Comparison of ENCODE assay signal across 28 mouse cellular contexts in genomic region chr11:59083125-59083524, GRCm38 (mm10). TPM values are rescaled to one million over a fixed set of nuclear protein-coding genes. Genes with fewer than 3 reads are reported as not detected.
DNase-seq lines count a peak whose midpoint lies in the region; ATAC-seq and TF ChIP-seq lines count a peak whose summit lies in the region.
"Had no signal": no experiment of that assay in that cellular context is flagged by ENCODE, and none has a peak within 500 bp of the region (broad histone marks: within the 10 kb centered on the region; RNA-seq: fewer than 3 reads in every experiment).

No protein-coding gene starts in this region.

- no peak for ATAC-seq in heart, embryonic 12.5 days (ENCODE audit: insufficient number of reproducible peaks, low FRiP score)
- peak; percentile 50; the same call in 1 of the 2 replicates for ATAC-seq in liver, embryonic 13.5 days (ENCODE audit: low read depth)
- no peak for ATAC-seq in hindbrain, embryonic 14.5 days (ENCODE audit: low FRiP score)
- ATAC-seq: activated CD4-positive, CD25-positive, alpha-beta regulatory T cell, adult 4 months; CD4-positive, CD25-positive, alpha-beta regulatory T cell, adult 4 months; forebrain, embryonic 14.5 days; intestine, postnatal 0 days had no signal

- peak in 1 of 2 experiments; percentile 17 for DNase-seq in heart, adult 2 months
- peak; percentile 74 for DNase-seq in MEL (ENCODE audit: low read depth, low spot score)
- DNase-seq in liver, embryonic 13.5 days = peak; percentile 13
- peak; percentile 14 to 41 for DNase-seq in natural killer cell, adult 2 months (ENCODE audit: low spot score in 2 of 2)
- no peak for DNase-seq in hindbrain, embryonic 14.5 days (ENCODE audit: low spot score)
- no peak for DNase-seq in gastrocnemius, adult 18-20 months (ENCODE audit: low spot score)
- DNase-seq: adrenal gland, adult 2 months; adrenal gland, postnatal 36 days; cerebellum, adult 8-10 months; cerebellum, postnatal 25 days; heart, postnatal 4 days; kidney, adult 9 months; kidney, postnatal 10 days; layer of hippocampus, adult 9-11 months; lung, postnatal 4 days; thymus, adult 2 months; thymus, postnatal 36 days had no signal

- no peak overlapping the region for H3K9ac ChIP-seq in heart, adult 2 months (ENCODE audit: low read depth, low read length)
- no peak overlapping the region for H3K9ac ChIP-seq in heart, embryonic 12.5 days
- no peak overlapping the region for H3K9ac ChIP-seq in MEL (ENCODE audit: control insufficient read depth, low read depth, low read length, poor library complexity, severe bottlenecking)
- no peak overlapping the region for H3K9ac ChIP-seq in liver, embryonic 13.5 days
- no peak overlapping the region for H3K9ac ChIP-seq in hindbrain, embryonic 14.5 days
- H3K9ac ChIP-seq: embryonic facial prominence, embryonic 12.5 days; hindbrain, embryonic 13.5 days; limb, embryonic 12.5 days; liver, embryonic 15.5 days had no signal

- H3K27ac ChIP-seq in heart, adult 2 months = no peak overlapping the region
- H3K27ac ChIP-seq in heart, embryonic 12.5 days (ENCODE audit: poor library complexity, severe bottlenecking) = no peak overlapping the region
- no peak overlapping the region for H3K27ac ChIP-seq in MEL (ENCODE audit: control insufficient read depth, low read depth, low read length)
- H3K27ac ChIP-seq in liver, embryonic 13.5 days = no peak overlapping the region
- no peak overlapping the region for H3K27ac ChIP-seq in hindbrain, embryonic 14.5 days
- H3K27ac ChIP-seq: embryonic facial prominence, embryonic 12.5 days; hindbrain, embryonic 13.5 days; limb, embryonic 12.5 days; liver, embryonic 15.5 days had no signal

- H3K36me3 ChIP-seq in heart, adult 2 months (ENCODE audit: control insufficient read depth, insufficient read depth, low read length) = peaks cover 2% of the 10 kb centered on the region; the same call in 1 of the 2 replicates
- H3K36me3 ChIP-seq in heart, embryonic 12.5 days = peaks cover 87% of the 10 kb centered on the region
- H3K36me3 ChIP-seq in MEL (ENCODE audit: control insufficient read depth in 1 of 2, insufficient read depth in 2 of 2, low read length in 2 of 2) = no peaks in the 10 kb centered on the region
- no peaks in the 10 kb centered on the region for H3K36me3 ChIP-seq in liver, embryonic 13.5 days
- no peaks in the 10 kb centered on the region for H3K36me3 ChIP-seq in hindbrain, embryonic 14.5 days (replicated peaks; ENCODE audit: control insufficient read depth, insufficient read depth)
- H3K36me3 ChIP-seq: embryonic facial prominence, embryonic 12.5 days; hindbrain, embryonic 13.5 days; limb, embryonic 12.5 days; liver, embryonic 15.5 days had no signal

- no peak for TF ChIP-seq CTCF in heart, adult 2 months (IDR thresholded peaks at IDR 0.05)
- no peak for TF ChIP-seq CTCF in MEL (IDR thresholded peaks at IDR 0.05 in 2 of 3, conservative IDR thresholded peaks at IDR 0.05 in 1 of 3; ENCODE audit: control insufficient read depth in 1 of 3, insufficient read depth in 1 of 3, low read depth in 2 of 3, low read length in 3 of 3, poor library complexity in 1 of 3, severe bottlenecking in 1 of 3)

- H3K9me3 ChIP-seq in heart, embryonic 12.5 days (replicated peaks) = no peaks in the 10 kb centered on the region
- H3K9me3 ChIP-seq in MEL (replicated peaks; ENCODE audit: insufficient read depth, low read length) = no peaks in the 10 kb centered on the region
- no peaks in the 10 kb centered on the region for H3K9me3 ChIP-seq in liver, embryonic 13.5 days (replicated peaks)
- no peaks in the 10 kb centered on the region for H3K9me3 ChIP-seq in hindbrain, embryonic 14.5 days (ENCODE audit: control insufficient read depth, low read length)
- H3K9me3 ChIP-seq: embryonic facial prominence, embryonic 12.5 days; hindbrain, embryonic 13.5 days; limb, embryonic 12.5 days; liver, embryonic 15.5 days had no signal

- WGBS in heart, adult 2 months = 26% methylated on average over 3 of the region's 3 CpGs
- WGBS in heart, embryonic 12.5 days = 40% methylated on average over 3 of the region's 3 CpGs
- 19% methylated on average over 3 of the region's 3 CpGs for WGBS in liver, embryonic 13.5 days (ENCODE audit: insufficient replicate concordance)
- WGBS in hindbrain, embryonic 14.5 days = 82% methylated on average over 3 of the region's 3 CpGs

- TF ChIP-seq POLR2A in heart, adult 2 months (IDR thresholded peaks at IDR 0.05; ENCODE audit: insufficient read depth, low read depth, low read length) = no peak
- TF ChIP-seq POLR2A in MEL (IDR thresholded peaks at IDR 0.05; ENCODE audit: control insufficient read depth in 1 of 2, insufficient read depth in 1 of 2, low read depth in 1 of 2, low read length in 2 of 2, poor library complexity in 1 of 2) = no peak

- TF ChIP-seq EP300 in heart, adult 2 months (IDR thresholded peaks at IDR 0.05; ENCODE audit: insufficient read depth, low read depth, low read length) = 0 out of 2 replicates have a peak, but pooled peaks have one; percentile 12
- TF ChIP-seq EP300 in MEL (IDR thresholded peaks at IDR 0.05; ENCODE audit: low read depth in 1 of 2, low read length in 2 of 2) = peak in 1 of 2 experiments; percentile 67; a peak in 2 of 4 replicates

- H3K27me3 ChIP-seq in heart, adult 2 months (ENCODE audit: control insufficient read depth, insufficient read depth, low read length) = no peaks in the 10 kb centered on the region
- no peaks in the 10 kb centered on the region for H3K27me3 ChIP-seq in heart, embryonic 12.5 days (replicated peaks)
- no peaks in the 10 kb centered on the region for H3K27me3 ChIP-seq in MEL (ENCODE audit: control insufficient read depth in 1 of 2, insufficient read depth in 2 of 2, low read length in 2 of 2)
- no peaks in the 10 kb centered on the region for H3K27me3 ChIP-seq in liver, embryonic 13.5 days
- H3K27me3 ChIP-seq in hindbrain, embryonic 14.5 days (ENCODE audit: control insufficient read depth, insufficient read depth, low read length) = no peaks in the 10 kb centered on the region
- H3K27me3 ChIP-seq: embryonic facial prominence, embryonic 12.5 days; hindbrain, embryonic 13.5 days; limb, embryonic 12.5 days; liver, embryonic 15.5 days had no signal

- H3K4me2 ChIP-seq in heart, embryonic 12.5 days = no peak overlapping the region
- H3K4me2 ChIP-seq in liver, embryonic 13.5 days = no peak overlapping the region
- H3K4me2 ChIP-seq in hindbrain, embryonic 14.5 days (replicated peaks) = no peak overlapping the region
- H3K4me2 ChIP-seq: embryonic facial prominence, embryonic 12.5 days; heart, embryonic 11.5 days; hindbrain, embryonic 13.5 days; limb, embryonic 12.5 days; liver, embryonic 15.5 days; midbrain, embryonic 11.5 days had no signal

- no peak for TF ChIP-seq RAD21 in MEL (IDR thresholded peaks at IDR 0.05; ENCODE audit: low read depth, low read length)

- intact Hi-C loops in heart, adult 2 months (cut with DNase I) = no loop called here

- H3K4me3 ChIP-seq in heart, adult 2 months = no peak overlapping the region
- H3K4me3 ChIP-seq in heart, embryonic 12.5 days = no peak overlapping the region
- H3K4me3 ChIP-seq in MEL (ENCODE audit: control insufficient read depth in 1 of 2, insufficient read depth in 1 of 2, low read depth in 2 of 2, low read length in 2 of 2) = no peak overlapping the region
- no peak overlapping the region for H3K4me3 ChIP-seq in liver, embryonic 13.5 days (replicated peaks)
- no peak overlapping the region for H3K4me3 ChIP-seq in hindbrain, embryonic 14.5 days (replicated peaks; ENCODE audit: low read length)
- H3K4me3 ChIP-seq: embryonic facial prominence, embryonic 12.5 days; hindbrain, embryonic 13.5 days; limb, embryonic 12.5 days; liver, embryonic 15.5 days had no signal

- H3K79me2 ChIP-seq in heart, adult 2 months (replicated peaks; ENCODE audit: control insufficient read depth, insufficient read depth, low read length) = 0 out of 2 replicates have a peak, but pooled peaks cover 2% of the 10 kb centered on the region
- H3K79me2 ChIP-seq in MEL (ENCODE audit: control insufficient read depth, insufficient read depth, low read length, poor library complexity) = no peaks in the 10 kb centered on the region

- no peaks in the 10 kb centered on the region; the same call in 1 of the 2 replicates for H3K4me1 ChIP-seq in heart, adult 2 months (ENCODE audit: control insufficient read depth, insufficient read depth, low read length)
- no peaks in the 10 kb centered on the region for H3K4me1 ChIP-seq in heart, embryonic 12.5 days (replicated peaks)
- peaks cover 0 to 7% of the 10 kb centered on the region in 2 experiments; a peak in 2 of 4 replicates for H3K4me1 ChIP-seq in MEL (ENCODE audit: control insufficient read depth in 1 of 2, insufficient read depth in 2 of 2, low read length in 2 of 2)
- no peaks in the 10 kb centered on the region; the same call in 1 of the 2 replicates for H3K4me1 ChIP-seq in liver, embryonic 13.5 days (replicated peaks)
- H3K4me1 ChIP-seq in hindbrain, embryonic 14.5 days (replicated peaks; ENCODE audit: control insufficient read depth, insufficient read depth, low read length) = no peaks in the 10 kb centered on the region
- H3K4me1 ChIP-seq: embryonic facial prominence, embryonic 12.5 days; hindbrain, embryonic 13.5 days; limb, embryonic 12.5 days; liver, embryonic 15.5 days had no signal

TF ChIP-seq in MEL, 35 proteins besides CTCF, POLR2A, EP300 and RAD21 (continues in another document):
- TF ChIP-seq NELFE (IDR thresholded peaks at IDR 0.05; ENCODE audit: low read depth, low read length) (no peak), SMC3 (IDR thresholded peaks at IDR 0.05; ENCODE audit: low read depth, low read length) (no peak), USF2 (IDR thresholded peaks at IDR 0.05; ENCODE audit: borderline replicate concordance in 1 of 2, insufficient read depth in 1 of 2, low read depth in 1 of 2, low read length in 2 of 2) (no peak), ETS1 (IDR thresholded peaks at IDR 0.05; ENCODE audit: low read depth, low read length) (peak; percentile 66), ELF1 (IDR thresholded peaks at IDR 0.05; ENCODE audit: low read depth, low read length) (no peak), MYB (IDR thresholded peaks at IDR 0.05; ENCODE audit: low read depth, low read length) (no peak), MAX (IDR thresholded peaks at IDR 0.05; ENCODE audit: low read length) (peak; percentile 73), GATA1 (IDR thresholded peaks at IDR 0.05; ENCODE audit: low read depth, low read length) (peak; percentile 41; the same call in 1 of the 2 replicates), E2F4 (IDR thresholded peaks at IDR 0.05; ENCODE audit: borderline replicate concordance, low read depth, low read length) (no peak)

RNA-seq across cellular contexts. Expression of gene Obscn, which starts 53.1 kb away (rescaled TPM):
- 100 to 1,000 TPM; 667 to 894 TPM for total RNA-seq in heart, adult 2 months (2021)
- 315 and 368 TPM in 2 replicates for polyA plus RNA-seq in heart, adult 2 months (2012; rRNA removed)
- polyA plus RNA-seq in heart, embryonic 12.5 days (2016; fragmentation: Nextera tagmentation; extraction: Ambion mirVana) = 39.2 and 42.5 TPM in 2 replicates
- total RNA-seq in MEL (2012; rRNA removed) = 0.20 and 0.54 TPM in 2 replicates
- polyA plus RNA-seq in MEL (2012; ENCODE audit: insufficient read depth in 1 of 2, insufficient read length in 2 of 2, low read depth in 1 of 2, low replicate concordance in 2 of 2, missing spikeins in 1 of 2) = under 1 TPM in 1 of 2 experiments, not detected in 1; 0.08 TPM
- 0.23 and 0.35 TPM in 2 replicates for polyA plus RNA-seq in liver, embryonic 13.5 days (2015; fragmentation: Nextera tagmentation; extraction: Ambion mirVana)
- 0.63 and 0.71 TPM in 2 replicates for polyA plus RNA-seq in hindbrain, embryonic 14.5 days (2014; fragmentation: Nextera tagmentation; extraction: Ambion mirVana)
- 1,000 to 10,000 TPM; 1,684 to 1,873 TPM for total RNA-seq in gastrocnemius, adult 18-20 months (2021)
- polyA plus RNA-seq: activated CD4-positive, CD25-positive, alpha-beta regulatory T cell, adult 4 months; CD4-positive, CD25-positive, alpha-beta regulatory T cell, adult 4 months had no signal

Comparison
In these comparisons a context has a peak if more than half of its experiments do, and no peak if none do; other contexts are left out.
1. DNase-seq: peak in MEL (single experiment), liver, embryonic 13.5 days (single experiment) and natural killer cell, adult 2 months (2 of 2); none in hindbrain, embryonic 14.5 days (single experiment) and gastrocnemius, adult 18-20 months (single experiment).
2. RNA of gene Obscn, which starts 53.1 kb away (polyA plus RNA-seq): 315 to 368 TPM in heart, adult 2 months and 39.2 to 42.5 TPM in heart, embryonic 12.5 days; 0.63 to 0.71 TPM in hindbrain, embryonic 14.5 days, 0.23 to 0.35 TPM in liver, embryonic 13.5 days and 0.08 TPM in MEL; every median in the first group is over 10 times any median in the second.